Mouse (Mus musculus) megakaryocyte, embryonic 14.5 days (primary cell): ENCODE results near the gene Cep295. TPM values are rescaled to one million over a fixed set of nuclear protein-coding genes. Genes with fewer than 3 reads are reported as not detected.
A peak's percentile ranks its signal among the peaks of the same experiment; 100 is the strongest.

Source experiments
- H3K27me3 ChIP-seq: replicated peaks from 2 replicates; pipeline ENCODE3; 2012; ENCODE audit warnings: inconsistent platforms
- H3K36me3 ChIP-seq: replicated peaks from 2 replicates; pipeline ENCODE3; 2012; ENCODE audit warnings: low read length, inconsistent platforms, mixed read lengths
- H3K4me1 ChIP-seq: 2 replicates; pipeline ENCODE4 v1.6.1; 2012; ENCODE audit warnings: inconsistent platforms
- H3K4me3 ChIP-seq: replicated peaks from 2 replicates; pipeline ENCODE3; 2012; ENCODE audit warnings: moderate library complexity, mild to moderate bottlenecking, inconsistent platforms
- H3K9me3 ChIP-seq: 2 replicates; pipeline ENCODE4 v1.6.1; 2012; ENCODE audit warnings: inconsistent platforms
- FLI1 ChIP-seq: IDR thresholded peaks from 2 replicates; pipeline ENCODE4 v1.6.1; 2012; ENCODE audit warnings: low read length, inconsistent platforms, mixed read lengths
- GATA1 ChIP-seq: IDR thresholded peaks from 3 replicates; pipeline ENCODE4 v1.6.1; 2012; ENCODE audit warnings: mixed read lengths, low read length, inconsistent platforms, borderline replicate concordance
- polyA plus RNA-seq: library from polyadenylated mRNA; stranded (reverse); fragments of >175 nt; gene quantifications from 2 replicates; pipeline ENCODE4 v1.2.3, GENCODE M21; 2012; ENCODE audit warnings: low replicate concordance; ENCODE audit not compliant: insufficient read depth

The Cep295 gene
- 1.3 TPM in 1 of 2 replicates, not detected in the other for polyA plus RNA-seq

- H3K4me1 ChIP-seq: peaks cover 19% of the 10 kb centered on the region
- TF ChIP-seq GATA1: no peak
- TF ChIP-seq FLI1: no peak; the same call in 1 of the 2 replicates
- peak within 1 kb of the TSS; percentile 98 for H3K4me3 ChIP-seq
- H3K9me3 ChIP-seq: peaks cover 7% of the 10 kb centered on the region; the same call in 1 of the 2 replicates
- H3K36me3 ChIP-seq: peaks cover 15% of the 10 kb centered on the region
- no peaks in the 10 kb centered on the region for H3K27me3 ChIP-seq
These were observed at the start of gene Cep295 for GRCm38 (mm10) chr9:15357484-15358275. TSS of gene Cep295 (minus strand) at chr9:15357788.

- no peaks in the 10 kb centered on the region for H3K36me3 ChIP-seq
- H3K9me3 ChIP-seq: peaks cover 39% of the 10 kb centered on the region
- peaks cover 4% of the 10 kb centered on the region; the same call in 1 of the 2 replicates for H3K4me1 ChIP-seq
- H3K4me3 ChIP-seq: no peak overlapping the region
- no peak for TF ChIP-seq FLI1
- TF ChIP-seq GATA1: no peak
- peaks cover 2% of the 10 kb centered on the region for H3K27me3 ChIP-seq
These were observed 40.0 kb upstream of the Cep295 start for GRCm38 (mm10) chr9:15397591-15397990.

GRCm38 (mm10) chr9:15395353-15395942, 37.9 kb upstream of the Cep295 start:
- no peaks in the 10 kb centered on the region for H3K36me3 ChIP-seq
- H3K9me3 ChIP-seq: peaks cover 36% of the 10 kb centered on the region
- TF ChIP-seq FLI1 (no peak), GATA1 (no peak)
- no peaks in the 10 kb centered on the region for H3K4me1 ChIP-seq
- no peak overlapping the region for H3K4me3 ChIP-seq
- no peaks in the 10 kb centered on the region for H3K27me3 ChIP-seq

- Histone ChIP-seq H3K4me3 (no peak overlapping the region), H3K4me1 (no peaks in the 10 kb centered on the region; the same call in 1 of the 2 replicates), H3K9me3 (peaks cover 8% of the 10 kb centered on the region; the same call in 1 of the 2 replicates), H3K27me3 (no peaks in the 10 kb centered on the region), H3K36me3 (no peaks in the 10 kb centered on the region)
- TF ChIP-seq GATA1 (no peak), FLI1 (no peak)
These were observed 29.6 kb upstream of the Cep295 start for GRCm38 (mm10) chr9:15387075-15387643.

- H3K36me3 ChIP-seq: no peaks in the 10 kb centered on the region
- peaks cover 3% of the 10 kb centered on the region; the same call in 1 of the 2 replicates for H3K9me3 ChIP-seq
- H3K27me3 ChIP-seq: no peaks in the 10 kb centered on the region
- TF ChIP-seq GATA1 (no peak), FLI1 (no peak)
- H3K4me3 ChIP-seq: no peak overlapping the region
- peaks cover 3% of the 10 kb centered on the region; the same call in 1 of the 2 replicates for H3K4me1 ChIP-seq
These were observed 26.7 kb upstream of the Cep295 start for GRCm38 (mm10) chr9:15384266-15384665.

GRCm38 (mm10) chr9:15366260-15366659, 8.7 kb upstream of the Cep295 start:
- Histone ChIP-seq H3K36me3 (no peaks in the 10 kb centered on the region), H3K9me3 (peaks cover 20% of the 10 kb centered on the region), H3K4me1 (peaks cover 3% of the 10 kb centered on the region; the same call in 1 of the 2 replicates), H3K27me3 (peaks cover 1% of the 10 kb centered on the region), H3K4me3 (no peak overlapping the region)
- TF ChIP-seq GATA1 (no peak), FLI1 (no peak)

- Histone ChIP-seq H3K4me1 (peaks cover 3% of the 10 kb centered on the region; the same call in 1 of the 2 replicates), H3K36me3 (no peaks in the 10 kb centered on the region), H3K9me3 (peaks cover 23% of the 10 kb centered on the region), H3K4me3 (no peak overlapping the region), H3K27me3 (peaks cover 1% of the 10 kb centered on the region)
- TF ChIP-seq GATA1: no peak
- no peak for TF ChIP-seq FLI1
These were observed 8.3 kb upstream of the Cep295 start for GRCm38 (mm10) chr9:15365856-15366255.

GRCm38 (mm10) chr9:15364843-15365242, 7.3 kb upstream of the Cep295 start:
- no peaks in the 10 kb centered on the region for H3K36me3 ChIP-seq
- peaks cover 27% of the 10 kb centered on the region for H3K9me3 ChIP-seq
- TF ChIP-seq FLI1 (no peak), GATA1 (no peak)
- no peak overlapping the region for H3K4me3 ChIP-seq
- peaks cover 1% of the 10 kb centered on the region for H3K27me3 ChIP-seq
- H3K4me1 ChIP-seq: peaks cover 3% of the 10 kb centered on the region; the same call in 1 of the 2 replicates

- peaks cover 19% of the 10 kb centered on the region for H3K4me1 ChIP-seq
- H3K27me3 ChIP-seq: no peaks in the 10 kb centered on the region
- peak overlapping the region; percentile 98 for H3K4me3 ChIP-seq
- TF ChIP-seq FLI1 (no peak), GATA1 (no peak)
- H3K9me3 ChIP-seq: peaks cover 7% of the 10 kb centered on the region; the same call in 1 of the 2 replicates
- peaks cover 21% of the 10 kb centered on the region for H3K36me3 ChIP-seq
These were observed 588 bp downstream of the Cep295 start for GRCm38 (mm10) chr9:15356916-15357483.
